Mouse (Mus musculus): ENCODE data around the gene Scrn1.

DNA sequence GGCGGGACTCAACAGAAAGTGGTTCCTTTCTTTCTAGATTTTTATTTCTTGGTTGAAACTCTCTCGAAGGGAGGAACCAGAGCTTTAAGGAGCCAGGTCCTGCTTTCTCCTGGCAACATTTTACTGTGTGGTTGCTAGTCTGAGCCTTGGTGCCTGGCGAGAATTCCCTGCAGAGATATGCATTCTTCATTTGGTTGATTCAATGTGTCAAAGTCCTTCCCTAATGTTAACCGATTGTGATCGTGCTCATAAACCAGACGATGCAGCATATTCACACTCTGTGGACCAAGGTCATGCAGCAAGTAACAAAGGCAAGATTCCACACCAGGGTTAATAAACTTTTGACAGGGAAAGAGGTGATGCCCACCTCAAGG, 244 bp upstream of the Scrn1 start:
- TF ChIP-seq POLR2A (IDR thresholded peaks at IDR 0.05; ENCODE audit: insufficient read depth, low read depth, low read length) (no peak), CTCF (IDR thresholded peaks at IDR 0.05) (no peak), EP300 (IDR thresholded peaks at IDR 0.05; ENCODE audit: insufficient read depth, low read depth, low read length) (no peak)
